Mouse (Mus musculus) layer of hippocampus, postnatal 36 days (tissue): ENCODE measurements around the gene Gtf2h1. TPM values are rescaled to one million over a fixed set of nuclear protein-coding genes. Genes with fewer than 3 reads are reported as not detected.
A peak's percentile ranks its signal among the peaks of the same experiment; 100 is the strongest.
"Not testable (repeated sequence)": the region's sequence is repeated elsewhere in the genome, so short reads cannot be mapped to it uniquely, and the experiment has no call there.

Experiments
- DNase-seq, 2 experiments: peaks; one replicate each; pipeline ENCODE4 v3.0.0; 2022
- total RNA-seq, 2 experiments: library from RNA; stranded (reverse); gene quantifications; 2 replicates each; pipeline ENCODE4 v1.2.3; 2021

Gtf2h1 gene
- 10 to 100 TPM; 36.9 to 37.2 TPM for total RNA-seq

- DNase-seq, result peak; percentile 97
Observed at GRCm38 (mm10) chr7:46795287-46796205, at the start of gene Gtf2h1, which contains the start of gene Hps5. Gene Gtf2h1 (plus strand): TSS chr7:46796103. Gene Hps5 (minus strand): TSS chr7:46796064.

- no peak for DNase-seq
Observed at GRCm38 (mm10) chr7:46746381-46746780, 49.5 kb upstream of the Gtf2h1 start.

DNA sequence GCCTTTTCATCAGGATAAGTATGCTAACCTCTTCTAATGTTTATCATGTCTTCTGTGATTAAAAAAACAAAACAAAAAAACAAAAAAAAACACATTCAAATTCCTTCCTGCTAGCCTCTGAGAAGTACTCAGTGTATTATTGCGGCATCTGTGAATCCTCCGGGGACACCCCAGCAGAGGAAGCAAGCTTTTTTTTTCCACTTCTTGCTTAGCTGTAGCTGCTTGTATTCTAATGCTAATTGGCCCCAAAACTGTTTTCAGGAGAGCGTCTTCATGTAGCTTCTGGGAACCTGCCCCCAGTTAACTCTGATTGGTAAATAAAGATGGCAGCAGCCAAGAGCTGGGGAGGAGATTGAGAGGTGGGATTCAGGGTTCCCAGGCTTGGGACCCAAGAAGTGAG is 47.4 kb upstream of the Gtf2h1 start:
- no peak for DNase-seq

DNA sequence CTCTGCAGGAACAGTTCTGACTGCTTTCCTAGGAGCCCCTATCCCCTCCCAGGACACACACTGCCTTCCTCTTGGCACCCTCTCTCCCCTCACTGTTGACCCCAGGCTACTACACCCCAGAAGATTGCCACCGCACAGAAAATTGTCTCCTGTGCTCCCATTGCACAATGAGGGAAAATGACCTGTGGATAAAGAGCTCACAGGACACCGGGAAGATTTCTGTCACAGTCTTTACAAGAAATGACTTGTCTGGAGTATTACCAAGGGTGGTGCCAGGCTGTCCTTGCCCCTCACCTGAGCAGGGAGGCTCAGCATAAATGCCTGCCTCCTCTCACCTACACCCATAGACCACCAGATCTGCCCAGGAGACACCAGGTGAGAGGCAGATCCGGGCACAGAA is 44.4 kb upstream of the Gtf2h1 start, which contains the start of gene Saa2:
Gene Saa2, plus strand, starts transcription at position 301 of the 400 bp plus-strand sequence.
- no peak for DNase-seq

DNA sequence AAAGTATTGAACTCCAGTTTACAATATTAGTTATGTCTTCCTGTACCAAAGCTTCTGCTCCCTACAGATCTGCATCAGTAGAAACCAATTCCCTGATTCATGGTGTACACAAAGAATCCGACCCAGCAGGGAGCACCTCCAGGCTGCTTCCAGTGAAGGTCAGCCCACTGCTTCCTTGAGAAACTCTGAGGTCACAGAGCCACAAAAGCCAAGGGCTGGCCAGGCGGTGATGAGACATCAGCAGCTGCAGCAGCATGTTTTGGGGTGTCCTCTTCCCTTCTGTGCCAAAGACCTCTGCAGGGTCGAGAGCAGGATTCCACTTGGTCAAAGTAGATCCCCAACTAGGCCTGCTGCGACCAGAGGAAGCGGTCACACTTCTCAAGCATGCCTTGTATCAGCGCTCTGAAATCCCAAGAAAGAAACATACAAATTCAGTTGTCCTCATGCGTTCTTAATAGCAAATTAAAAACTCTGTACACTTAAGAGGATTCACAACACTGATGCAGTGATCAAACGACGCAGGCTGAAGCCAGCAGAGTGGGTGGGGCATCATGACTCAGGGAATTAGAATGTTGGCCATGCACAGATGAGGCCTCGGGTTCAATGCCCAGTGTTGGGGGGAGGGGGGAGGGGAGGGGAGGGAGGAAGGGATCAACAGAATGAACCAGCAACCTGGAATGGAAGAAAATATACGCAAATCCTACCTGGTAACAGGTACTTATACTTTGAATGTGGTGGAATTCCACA is 34.7 kb upstream of the Gtf2h1 start:
- no peak for DNase-seq

DNA sequence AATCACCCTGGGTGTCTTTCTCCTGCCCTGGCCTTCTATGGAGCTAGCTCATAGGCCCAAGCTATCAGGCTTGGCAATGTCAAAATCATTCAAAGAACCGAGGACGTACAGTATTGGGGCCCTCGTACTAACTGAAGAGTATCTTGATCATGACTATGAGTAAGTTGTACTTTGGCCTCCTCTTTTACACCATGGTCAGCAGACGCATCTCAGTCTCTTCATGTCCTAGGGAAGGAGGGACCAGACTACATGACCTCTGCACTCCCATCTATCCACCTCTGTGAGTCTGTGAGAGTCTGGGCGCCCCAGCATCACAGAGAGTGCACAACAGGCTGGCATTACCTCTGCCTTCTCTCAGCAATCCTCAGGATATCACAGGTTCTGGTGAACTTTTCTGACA is 33.3 kb upstream of the Gtf2h1 start:
- no peak for DNase-seq

- no peak for DNase-seq
Observed at GRCm38 (mm10) chr7:46764672-46765071, 31.2 kb upstream of the Gtf2h1 start.

DNA sequence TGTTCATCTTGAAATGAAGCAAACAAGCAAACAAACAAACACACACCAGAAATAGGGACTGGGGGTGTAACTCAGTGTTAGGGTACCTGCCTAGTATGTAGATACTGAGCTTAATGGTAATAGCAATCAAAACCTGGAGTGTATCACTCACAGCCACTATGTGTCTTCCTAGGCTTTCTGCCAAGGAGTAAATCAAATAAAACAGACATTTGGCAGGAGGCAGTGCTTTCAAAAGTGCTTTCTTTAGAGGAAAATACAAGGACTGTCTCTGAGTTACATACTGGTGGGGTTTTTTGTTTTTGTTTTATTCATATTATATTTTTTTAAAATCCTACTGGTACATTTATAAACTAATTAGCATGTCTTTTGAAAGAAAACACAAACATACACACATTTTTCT is 28.5 kb upstream of the Gtf2h1 start:
- no peak for DNase-seq

GRCm38 (mm10) chr7:46768451-46768850 is 27.5 kb upstream of the Gtf2h1 start:
- no peak for DNase-seq

- peak; percentile 11 to 14 for DNase-seq
Observed at GRCm38 (mm10) chr7:46770706-46771105, 25.2 kb upstream of the Gtf2h1 start.

DNA sequence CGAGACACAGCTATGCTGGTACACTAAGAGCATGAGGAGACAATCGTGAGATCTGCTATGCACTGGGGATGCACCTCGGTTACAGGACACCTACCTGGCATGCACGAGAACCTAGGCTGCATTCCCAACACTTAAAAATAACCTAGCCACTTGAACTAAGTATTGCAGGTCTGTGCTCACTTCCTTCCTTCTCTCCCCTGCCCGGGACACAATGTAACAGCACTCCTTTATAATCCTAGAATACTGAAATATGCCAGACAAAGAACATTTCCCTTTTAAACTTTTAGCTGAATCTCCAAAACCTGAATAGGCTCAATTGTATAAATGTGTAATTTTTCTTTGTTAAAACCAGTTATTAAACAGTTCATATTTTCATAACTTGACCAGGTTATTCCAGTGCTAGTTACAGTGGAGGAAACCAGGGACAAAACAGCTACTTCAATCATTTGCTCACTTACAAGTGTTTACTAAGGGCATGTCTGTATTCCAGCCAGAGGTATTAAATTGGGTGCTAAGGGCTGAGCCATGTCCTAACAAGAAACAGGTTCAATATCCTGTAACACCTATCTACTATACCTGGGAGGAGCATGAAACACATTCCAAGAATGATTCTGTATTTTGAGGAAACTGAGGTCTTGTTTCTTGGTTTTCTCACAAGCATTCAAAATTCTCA is 6.6 kb upstream of the Gtf2h1 start:
- DNase-seq, result no peak

GRCm38 (mm10) chr7:46793871-46794270 is 2.0 kb upstream of the Gtf2h1 start:
- DNase-seq, result no peak

DNA sequence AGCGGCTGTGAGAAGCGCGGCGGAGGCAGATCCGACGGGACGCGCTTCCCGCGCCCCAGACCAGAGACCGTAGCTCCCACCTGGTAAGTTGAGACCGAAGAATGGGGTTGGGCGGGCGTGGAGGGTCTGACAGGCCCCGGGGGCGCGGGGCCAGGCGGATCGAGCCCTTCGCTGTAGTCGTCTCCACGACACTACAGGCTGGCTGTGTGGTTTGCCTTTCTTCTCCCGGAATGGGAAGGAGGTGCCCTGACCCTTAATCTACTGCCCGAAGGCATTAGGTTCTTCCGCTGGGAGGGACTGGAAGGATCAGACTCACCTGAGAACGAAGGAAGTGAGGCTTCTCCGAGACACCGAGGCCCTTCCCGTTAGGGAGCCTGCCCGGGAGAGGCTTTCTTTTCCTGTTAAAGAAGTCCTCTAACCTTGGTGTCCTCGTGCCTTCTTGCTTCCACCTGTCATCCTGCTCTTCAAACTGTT is 340 bp downstream of the Gtf2h1 start:
- no peak for DNase-seq

DNA sequence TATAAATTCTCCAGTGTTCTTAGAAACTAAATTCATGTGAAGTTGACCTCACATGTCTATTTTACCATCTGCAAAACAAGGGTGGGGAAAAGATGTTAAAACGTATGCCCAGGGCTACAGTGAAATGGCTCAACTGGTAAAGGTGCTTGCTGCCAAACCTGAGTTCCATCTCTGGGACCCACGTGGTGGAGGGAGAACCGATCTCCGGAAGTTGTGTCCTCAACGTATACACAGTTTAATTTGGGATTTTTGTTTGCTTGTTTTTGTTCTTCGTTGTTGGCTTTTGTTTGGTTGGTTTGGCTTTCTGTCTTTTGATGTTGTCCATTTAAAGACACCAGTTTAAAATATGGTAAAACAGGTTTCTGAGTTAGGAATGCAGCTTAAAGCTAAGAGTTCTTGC is 876 bp downstream of the Gtf2h1 start:
- DNase-seq, result no peak

GRCm38 (mm10) chr7:46810325-46810724 is 14.4 kb downstream of the Gtf2h1 start:
- no peak for DNase-seq

- DNase-seq, result no peak
Observed at GRCm38 (mm10) chr7:46814012-46814411, 18.1 kb downstream of the Gtf2h1 start.

DNA sequence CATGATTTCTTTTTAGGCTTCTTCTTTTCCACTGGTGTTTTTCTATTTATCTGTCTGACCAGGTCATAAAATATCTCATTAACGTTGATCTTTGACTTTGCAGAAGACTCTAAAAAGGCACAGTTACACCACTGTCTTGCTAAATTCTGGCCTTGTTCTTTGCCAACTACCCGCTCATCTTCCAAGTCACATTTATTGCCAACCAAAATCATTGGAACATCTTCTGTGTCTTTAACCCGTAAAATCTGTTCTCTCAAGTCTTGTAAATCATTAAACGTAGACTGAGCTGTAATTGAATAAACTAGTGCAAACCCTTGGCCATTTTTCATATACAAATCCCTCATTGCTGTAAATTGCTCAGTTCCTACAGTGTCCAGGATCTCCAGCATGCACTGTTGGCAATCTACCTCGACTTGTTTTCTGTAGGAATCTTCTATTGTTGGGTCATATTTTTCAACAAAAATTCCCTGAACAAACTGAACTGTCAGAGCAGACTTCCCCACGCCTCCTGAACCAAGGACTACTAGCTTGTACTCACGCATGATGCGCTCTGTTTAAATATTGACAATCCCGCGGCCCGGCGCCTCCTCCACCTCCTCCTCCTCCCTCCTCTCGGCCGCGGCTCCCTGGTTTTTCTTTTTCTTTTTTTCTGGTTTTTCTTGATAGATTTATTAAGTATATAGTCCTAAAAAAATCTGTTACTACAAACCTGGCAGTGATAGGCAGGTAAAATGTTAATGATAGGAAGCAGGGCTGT is 25.2 kb downstream of the Gtf2h1 start:
- not testable (repeated sequence) for DNase-seq

GRCm38 (mm10) chr7:46827046-46827802 is 31.3 kb downstream of the Gtf2h1 start:
- DNase-seq, result no peak

GRCm38 (mm10) chr7:46827803-46828184 is 31.9 kb downstream of the Gtf2h1 start:
- no peak for DNase-seq

- DNase-seq, result no peak
Observed at GRCm38 (mm10) chr7:46829911-46830310, 34.0 kb downstream of the Gtf2h1 start.
